Mouse (Mus musculus) forebrain, embryonic 16.5 days (tissue): ENCODE measurements at regions not wholly inside any gene's neighbourhood (a gene's known extent, or its start where the extent isn't known, plus 50 kb on each side); places are given as distances from the start of the nearest gene placed in this dataset.

ENCODE experiments used
- ATAC-seq: fragments of 200-750 bp; cut with Nextera tagmentation; 2 replicates; pipeline ENCODE4 v1.8.0; 2017; ENCODE audit warnings: mild to moderate bottlenecking, moderate library complexity
- H3K27ac ChIP-seq: fragments of 300-500 bp; sonication (generic); 2 replicates; pipeline ENCODE4 v1.5.1; 2014; ENCODE audit warnings: low read length, control low read depth
- H3K27me3 ChIP-seq: fragments of 300-500 bp; sonication (generic); replicated peaks from 2 replicates; pipeline ENCODE4 v1.6.1; 2014; ENCODE audit warnings: low read length; ENCODE audit not compliant: control insufficient read depth, insufficient read depth
- H3K36me3 ChIP-seq: fragments of 300-500 bp; sonication (generic); 2 replicates; pipeline ENCODE4 v1.6.1; 2014; ENCODE audit not compliant: control insufficient read depth, insufficient read depth
- H3K4me1 ChIP-seq: fragments of 300-500 bp; sonication (generic); replicated peaks from 2 replicates; pipeline ENCODE4 v1.6.1; 2014; ENCODE audit warnings: low read length; ENCODE audit not compliant: control insufficient read depth, insufficient read depth
- H3K4me2 ChIP-seq: fragments of 300-500 bp; sonication (generic); 2 replicates; pipeline ENCODE4 v1.6.1; 2014; ENCODE audit warnings: mild to moderate bottlenecking, low read length, control low read depth
- H3K4me3 ChIP-seq: fragments of 300-500 bp; sonication (generic); replicated peaks from 2 replicates; pipeline ENCODE4 v1.5.1; 2014; ENCODE audit warnings: mild to moderate bottlenecking, low read length, control low read depth
- H3K9ac ChIP-seq: fragments of 300-500 bp; sonication (generic); replicated peaks from 2 replicates; pipeline ENCODE4 v1.6.1; 2014; ENCODE audit warnings: low read depth, low read length, control low read depth
- H3K9me3 ChIP-seq: fragments of 300-500 bp; sonication (generic); 2 replicates; pipeline ENCODE4 v1.6.1; 2016; ENCODE audit warnings: low read length; ENCODE audit not compliant: control insufficient read depth
- WGBS: fragments of 180-500 bp; shearing (Covaris S2); extraction: QIAGEN DNeasy Blood & Tissue Kit; methylation state at CpG from one replicate; pipeline ENCODE4 v1.1.7; 2014; 5-methylcytosine and 5-hydroxymethylcytosine counted together

- H3K4me3 ChIP-seq: no peak overlapping the region
- H3K4me2 ChIP-seq: no peak overlapping the region
- WGBS: 86% methylated on average over 7 of the region's 7 CpGs
- H3K27ac ChIP-seq: no peak overlapping the region
- H3K27me3 ChIP-seq: no peaks in the 10 kb centered on the region
- H3K36me3 ChIP-seq: no peaks in the 10 kb centered on the region
- H3K4me1 ChIP-seq: no peaks in the 10 kb centered on the region
- no peaks in the 10 kb centered on the region for H3K9me3 ChIP-seq
- H3K9ac ChIP-seq: no peak overlapping the region
- ATAC-seq: no peak
Measured at GRCm38 (mm10) chr4:55972235-55972819, 440.1 kb upstream of the Klf4 start.

- Histone ChIP-seq H3K4me3 (no peak overlapping the region), H3K9ac (no peak overlapping the region), H3K27ac (no peak overlapping the region), H3K4me2 (no peak overlapping the region), H3K9me3 (no peaks in the 10 kb centered on the region), H3K4me1 (no peaks in the 10 kb centered on the region), H3K36me3 (no peaks in the 10 kb centered on the region), H3K27me3 (no peaks in the 10 kb centered on the region)
- WGBS: 77% methylated on average over 1 of the region's 1 CpGs
- no peak for ATAC-seq
Measured at GRCm38 (mm10) chr4:55960063-55960462, 427.8 kb upstream of the Klf4 start.

DNA sequence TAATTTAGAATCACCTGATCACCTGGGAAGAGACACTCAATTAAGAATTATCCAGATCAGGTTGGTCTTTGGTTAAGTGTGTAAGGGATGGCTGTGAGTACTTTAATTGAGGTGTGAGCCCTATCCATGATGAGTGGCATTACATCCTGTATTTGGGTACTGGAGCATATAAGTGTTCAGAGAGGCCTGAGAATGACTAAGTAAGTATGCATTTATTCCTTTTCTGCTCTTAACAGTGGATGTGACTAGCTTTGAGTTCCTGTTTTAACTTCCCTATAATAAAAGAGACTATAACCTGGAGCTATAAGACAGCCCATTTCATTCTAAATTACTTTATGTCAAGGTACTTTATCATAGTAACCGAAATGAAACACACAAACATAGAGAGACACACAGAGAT, 421.4 kb upstream of the Klf4 start:
- no peak for ATAC-seq

DNA sequence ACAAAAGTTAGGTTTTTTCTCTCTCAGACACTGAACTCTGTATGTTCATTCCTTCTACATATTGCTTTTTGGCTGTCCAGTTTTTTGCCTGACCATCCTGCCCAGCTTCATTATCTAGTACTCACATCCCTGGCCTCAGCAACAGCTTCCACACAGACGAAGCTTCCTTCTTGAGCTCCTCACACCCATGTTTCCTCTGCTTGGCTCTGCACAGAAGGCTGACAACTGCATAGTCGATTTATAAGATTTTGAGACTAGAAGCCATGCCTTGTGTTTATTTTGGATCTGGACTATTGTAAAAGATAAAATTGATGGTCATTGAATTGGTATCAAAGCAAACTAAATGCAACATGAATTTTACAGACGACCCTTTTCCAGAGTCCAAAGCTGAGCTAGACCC, 420.0 kb upstream of the Klf4 start:
- H3K4me2 ChIP-seq: no peak overlapping the region

More for the DNA sequence above, 421.4 kb upstream of the Klf4 start:
- H3K4me2 ChIP-seq: no peak overlapping the region
- H3K4me3 ChIP-seq: no peak overlapping the region
- no peak overlapping the region for H3K27ac ChIP-seq
- H3K36me3 ChIP-seq: no peaks in the 10 kb centered on the region
- no peaks in the 10 kb centered on the region for H3K9me3 ChIP-seq
- no peaks in the 10 kb centered on the region for H3K4me1 ChIP-seq
- no peak overlapping the region for H3K9ac ChIP-seq
- 95% methylated on average over 1 of the region's 1 CpGs for WGBS
- H3K27me3 ChIP-seq: no peaks in the 10 kb centered on the region

GRCm38 (mm10) chr4:55941423-55941822, 409.2 kb upstream of the Klf4 start:
- Histone ChIP-seq H3K4me1 (no peaks in the 10 kb centered on the region), H3K4me2 (no peak overlapping the region), H3K4me3 (no peak overlapping the region), H3K9ac (no peak overlapping the region), H3K9me3 (no peaks in the 10 kb centered on the region), H3K27ac (no peak overlapping the region), H3K36me3 (no peaks in the 10 kb centered on the region), H3K27me3 (no peaks in the 10 kb centered on the region)
- WGBS: 64% methylated on average over 1 of the region's 1 CpGs
- ATAC-seq: no peak

More for the DNA sequence above, 420.0 kb upstream of the Klf4 start:
- Histone ChIP-seq H3K4me3 (no peak overlapping the region), H3K27ac (no peak overlapping the region), H3K27me3 (no peaks in the 10 kb centered on the region), H3K9ac (no peak overlapping the region), H3K9me3 (no peaks in the 10 kb centered on the region), H3K36me3 (no peaks in the 10 kb centered on the region), H3K4me1 (no peaks in the 10 kb centered on the region)
- WGBS: 82% methylated on average over 3 of the region's 3 CpGs
- no peak for ATAC-seq

GRCm38 (mm10) chr4:55938383-55938782, 406.1 kb upstream of the Klf4 start:
- Histone ChIP-seq H3K4me2 (no peak overlapping the region), H3K36me3 (no peaks in the 10 kb centered on the region), H3K4me1 (no peaks in the 10 kb centered on the region), H3K4me3 (no peak overlapping the region), H3K9me3 (no peaks in the 10 kb centered on the region), H3K27ac (no peak overlapping the region), H3K9ac (no peak overlapping the region), H3K27me3 (no peaks in the 10 kb centered on the region)
- ATAC-seq: no peak
- WGBS: 48% methylated on average over 4 of the region's 4 CpGs

GRCm38 (mm10) chr4:55937833-55938232, 405.6 kb upstream of the Klf4 start:
- Histone ChIP-seq H3K4me3 (no peak overlapping the region), H3K9me3 (no peaks in the 10 kb centered on the region), H3K27ac (no peak overlapping the region), H3K36me3 (no peaks in the 10 kb centered on the region), H3K4me2 (no peak overlapping the region), H3K27me3 (no peaks in the 10 kb centered on the region), H3K4me1 (no peaks in the 10 kb centered on the region), H3K9ac (no peak overlapping the region)
- ATAC-seq: no peak
- WGBS: 89% methylated on average over 1 of the region's 1 CpGs

- Histone ChIP-seq H3K9me3 (no peaks in the 10 kb centered on the region), H3K4me1 (peaks cover 13% of the 10 kb centered on the region), H3K4me3 (peak overlapping the region; percentile 22), H3K27me3 (no peaks in the 10 kb centered on the region), H3K9ac (peak overlapping the region; percentile 35), H3K27ac (no peak overlapping the region), H3K4me2 (peak overlapping the region; percentile 46), H3K36me3 (no peaks in the 10 kb centered on the region)
- peak; percentile 94 for ATAC-seq
- WGBS: 4% methylated on average over 11 of the region's 11 CpGs
Measured at GRCm38 (mm10) chr4:55929141-55929782, 397.0 kb upstream of the Klf4 start.

- 15% methylated on average over 11 of the region's 11 CpGs for WGBS
- Histone ChIP-seq H3K9me3 (no peaks in the 10 kb centered on the region), H3K27ac (peak overlapping the region; percentile 51; the same call in 1 of the 2 replicates), H3K4me3 (peak overlapping the region; percentile 22), H3K36me3 (no peaks in the 10 kb centered on the region), H3K4me2 (peak overlapping the region; percentile 46), H3K27me3 (no peaks in the 10 kb centered on the region), H3K9ac (peak overlapping the region; percentile 36; the same call in 1 of the 2 replicates), H3K4me1 (peaks cover 13% of the 10 kb centered on the region)
- ATAC-seq: peak; percentile 41
Measured at GRCm38 (mm10) chr4:55928670-55929069, 396.4 kb upstream of the Klf4 start.
